Mouse (Mus musculus) spleen, adult 2 months (tissue): ENCODE results near the gene Cblb.

Source experiments
- CTCF ChIP-seq: fragments of 200-500 bp; IDR thresholded peaks from 2 replicates; pipeline ENCODE4 v1.5.1; 2011; ENCODE audit warnings: mild to moderate bottlenecking, inconsistent platforms; ENCODE audit not compliant: insufficient read depth, insufficient read length, insufficient replicate concordance; ENCODE audit errors: extremely low read depth
- POLR2A ChIP-seq: fragments of 200-500 bp; IDR thresholded peaks from 2 replicates; pipeline ENCODE4 v1.6.1; 2011; ENCODE audit warnings: low read depth, low read length, inconsistent platforms

DNA sequence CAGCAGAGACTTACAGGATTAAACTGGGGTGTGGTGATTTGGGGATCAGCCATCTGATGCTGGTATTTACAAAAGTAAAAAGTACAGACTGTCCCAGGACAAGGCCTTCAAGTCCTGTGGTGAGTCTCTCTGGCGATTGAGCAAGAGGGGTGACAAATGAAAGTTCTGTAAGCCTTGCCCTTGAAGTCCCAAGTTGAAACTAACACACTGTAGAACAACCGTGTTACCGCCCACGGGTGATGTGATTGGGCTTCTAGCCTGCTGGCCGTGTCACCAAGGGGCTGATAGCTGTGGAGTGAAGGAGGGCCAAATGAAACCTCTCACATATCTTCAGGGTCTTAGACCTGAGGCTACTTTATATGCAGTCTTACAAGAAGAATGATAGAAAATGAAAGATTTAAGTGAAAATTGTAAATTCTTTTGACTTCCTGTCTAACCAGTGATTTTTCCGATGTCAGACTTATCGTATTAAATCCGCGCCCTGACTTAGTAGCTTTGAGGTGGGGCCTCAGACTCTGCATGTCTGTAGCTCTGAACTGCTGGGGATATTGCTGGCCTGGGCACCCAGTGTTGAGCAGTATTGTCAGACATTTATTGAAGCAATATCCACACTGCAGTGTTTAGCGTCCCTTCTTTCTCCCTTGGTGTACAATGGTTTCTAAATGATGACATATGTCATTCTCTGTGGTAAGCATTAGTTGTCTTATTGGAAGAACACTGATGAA is 63.9 kb downstream of the Cblb start:
- TF ChIP-seq POLR2A (no peak), CTCF (no peak)
